12 mouse cellular contexts compared by ENCODE assay signal in genomic region chr4:53153061-53153460, GRCm38 (mm10).
"Had no signal": no experiment of that assay in that cellular context is flagged by ENCODE, and none has a peak within 500 bp of the region (broad histone marks: within the 10 kb centered on the region; RNA-seq: fewer than 3 reads in every experiment).

No protein-coding gene starts in this region.

- ATAC-seq: lung, postnatal 0 days had no signal

- H3K9me3 ChIP-seq: kidney, embryonic 15.5 days; limb, embryonic 15.5 days; midbrain, embryonic 12.5 days had no signal

- DNase-seq: kidney, adult 2 months; kidney, postnatal 14 days; layer of hippocampus, postnatal 36 days; lung, adult 18-20 months; lung, postnatal 36 days; thymus, postnatal 4 days had no signal

- H3K36me3 ChIP-seq: kidney, embryonic 15.5 days; limb, embryonic 15.5 days; midbrain, embryonic 12.5 days had no signal

- H3K27me3 ChIP-seq: kidney, embryonic 15.5 days; limb, embryonic 15.5 days; midbrain, embryonic 12.5 days had no signal

- H3K27ac ChIP-seq: kidney, embryonic 15.5 days; limb, embryonic 15.5 days; liver, embryonic 14.5 days; midbrain, embryonic 12.5 days; stomach, postnatal 0 days had no signal

- H3K4me3 ChIP-seq: kidney, embryonic 15.5 days; limb, embryonic 15.5 days; midbrain, embryonic 12.5 days had no signal

- H3K9ac ChIP-seq: kidney, embryonic 15.5 days; limb, embryonic 15.5 days; liver, embryonic 14.5 days; midbrain, embryonic 12.5 days had no signal

- H3K4me2 ChIP-seq: kidney, embryonic 15.5 days; limb, embryonic 15.5 days; midbrain, embryonic 12.5 days had no signal

- H3K4me1 ChIP-seq: kidney, embryonic 15.5 days had no signal
